Mouse (Mus musculus) brain, embryonic 14.5 days (tissue): Measurements from ENCODE around the gene Alk.

Experiments
- CTCF ChIP-seq: fragments of 200-500 bp; IDR thresholded peaks from 2 replicates; pipeline ENCODE4 v1.5.1; 2012; ENCODE audit warnings: inconsistent platforms, mild to moderate bottlenecking, moderate library complexity, borderline replicate concordance; ENCODE audit not compliant: insufficient read depth, insufficient read length; ENCODE audit errors: extremely low read depth
- POLR2A ChIP-seq: fragments of 200-500 bp; IDR thresholded peaks from 2 replicates; pipeline ENCODE4 v1.6.1; 2012; ENCODE audit warnings: mild to moderate bottlenecking, inconsistent platforms, borderline replicate concordance; ENCODE audit not compliant: poor library complexity, insufficient read depth, insufficient read length, severe bottlenecking; ENCODE audit errors: extremely low read depth

GRCm38 (mm10) chr17:72476956-72477355 is 127.5 kb downstream of the Alk start:
- TF ChIP-seq CTCF, result no peak
- TF ChIP-seq POLR2A, result no peak
